Mouse (Mus musculus): ENCODE results near the gene Cstb. TPM values are rescaled to one million over a fixed set of nuclear protein-coding genes. Genes with fewer than 3 reads are reported as not detected.
A peak's percentile ranks its signal among the peaks of the same experiment; 100 is the strongest.
"Not testable (repeated sequence)": the region's sequence is repeated elsewhere in the genome, so short reads cannot be mapped to it uniquely, and the experiment has no call there.

Gene Cstb
- polyA plus RNA-seq, 1 experiment from 2014 or later, result 102 TPM

GRCm38 (mm10) chr10:78412319-78413151 lies 12.9 kb upstream of the Cstb start, which contains the start of gene Rrp1:
TSS of gene Rrp1 (minus strand) at chr10:78413043.
- H3K36me3 ChIP-seq (ENCODE audit: control insufficient read depth, insufficient read depth, low read length), result peaks cover 18% of the 10 kb centered on the region
- H3K4me1 ChIP-seq (ENCODE audit: control insufficient read depth, insufficient read depth, low read depth, low read length), result peaks cover 9% of the 10 kb centered on the region
- ATAC-seq, result peak; percentile 95
- no peaks in the 10 kb centered on the region for H3K9me3 ChIP-seq (ENCODE audit: control insufficient read depth, low read length)
- peak within 1 kb of the TSS; percentile 93 for H3K27ac ChIP-seq (ENCODE audit: low read depth, low read length)
- peak within 1 kb of the TSS; percentile 96 for H3K9ac ChIP-seq (ENCODE audit: low read depth, low read length)
- peak within 1 kb of the TSS; percentile 99 for H3K4me3 ChIP-seq (ENCODE audit: low read length)
- no peaks in the 10 kb centered on the region for H3K27me3 ChIP-seq (replicated peaks; ENCODE audit: control insufficient read depth, insufficient read depth, low read length)
- peak within 1 kb of the TSS; percentile 80 for H3K4me2 ChIP-seq (ENCODE audit: low read length)
- WGBS, result under 1% methylated on average over 70 of the region's 70 CpGs

DNA sequence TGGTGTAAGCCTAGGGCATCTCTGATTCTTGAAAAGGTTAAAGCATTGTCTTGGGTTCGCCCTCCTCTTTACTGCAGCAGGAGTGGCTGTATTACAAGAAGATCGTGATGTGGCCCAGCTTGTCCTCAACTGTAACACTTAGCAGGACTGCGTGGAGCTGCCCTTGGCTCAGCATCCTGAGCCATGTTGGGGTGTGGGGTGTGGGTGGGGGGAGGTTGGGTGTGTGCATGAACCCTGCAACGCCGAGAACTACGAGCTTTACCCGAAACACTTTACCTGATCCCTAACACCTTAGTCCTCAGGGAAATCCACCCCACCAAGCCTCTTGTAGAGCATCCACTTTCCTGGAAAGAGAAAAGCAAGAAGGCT lies 12.3 kb upstream of the Cstb start:
- no peaks in the 10 kb centered on the region for H3K27me3 ChIP-seq (replicated peaks; ENCODE audit: control insufficient read depth, insufficient read depth, low read length)
- H3K9ac ChIP-seq (ENCODE audit: low read depth, low read length), result peak overlapping the region; percentile 96
- peaks cover 14% of the 10 kb centered on the region for H3K36me3 ChIP-seq (ENCODE audit: control insufficient read depth, insufficient read depth, low read length)
- no peaks in the 10 kb centered on the region for H3K9me3 ChIP-seq (ENCODE audit: control insufficient read depth, low read length)
- ATAC-seq, result no peak; the same call in 1 of the 2 replicates
- H3K4me2 ChIP-seq (ENCODE audit: low read length), result peak overlapping the region; percentile 80
- peaks cover 9% of the 10 kb centered on the region for H3K4me1 ChIP-seq (ENCODE audit: control insufficient read depth, insufficient read depth, low read depth, low read length)
- 42% methylated on average over 7 of the region's 7 CpGs for WGBS
- H3K27ac ChIP-seq (ENCODE audit: low read depth, low read length), result peak overlapping the region; percentile 41; the same call in 1 of the 2 replicates
- peak overlapping the region; percentile 99 for H3K4me3 ChIP-seq (ENCODE audit: low read length)

- H3K4me3 ChIP-seq (ENCODE audit: low read length); H3K9ac ChIP-seq (ENCODE audit: low read depth, low read length); H3K36me3 ChIP-seq (ENCODE audit: control insufficient read depth, insufficient read depth, low read length); H3K9me3 ChIP-seq (ENCODE audit: control insufficient read depth, low read length); H3K4me1 ChIP-seq (ENCODE audit: control insufficient read depth, insufficient read depth, low read depth, low read length); H3K27ac ChIP-seq (ENCODE audit: low read depth, low read length); H3K4me2 ChIP-seq (ENCODE audit: low read length); H3K27me3 ChIP-seq (replicated peaks; ENCODE audit: control insufficient read depth, insufficient read depth, low read length); ATAC-seq: not testable (repeated sequence)
- 86% methylated on average over 3 of the region's 4 CpGs for WGBS
Observed at GRCm38 (mm10) chr10:78414936-78415335, 10.5 kb upstream of the Cstb start.

DNA sequence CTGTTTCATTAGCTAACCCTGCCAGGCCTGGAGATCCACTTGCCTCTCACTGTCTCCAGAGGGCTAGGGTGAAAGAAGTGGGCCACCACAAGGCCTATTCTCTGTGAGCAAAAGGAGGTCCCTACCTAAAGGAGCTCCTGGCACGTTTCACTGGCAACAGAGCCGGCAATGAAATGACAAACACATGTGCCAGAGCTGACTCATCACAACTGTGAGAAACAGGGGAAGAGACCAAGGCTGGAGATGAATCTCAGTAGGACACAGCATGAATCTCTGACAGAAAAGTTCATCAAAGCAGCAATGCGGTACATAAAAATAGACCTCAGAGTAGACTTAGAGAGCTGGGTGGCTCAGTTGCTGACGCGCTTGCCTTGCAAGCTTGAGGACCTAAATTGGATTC lies 7.6 kb upstream of the Cstb start:
- H3K27me3 ChIP-seq (replicated peaks; ENCODE audit: control insufficient read depth, insufficient read depth, low read length), result no peaks in the 10 kb centered on the region
- ATAC-seq, result no peak
- no peak overlapping the region for H3K4me2 ChIP-seq (ENCODE audit: low read length)
- H3K4me1 ChIP-seq (ENCODE audit: control insufficient read depth, insufficient read depth, low read depth, low read length), result no peaks in the 10 kb centered on the region
- H3K36me3 ChIP-seq (ENCODE audit: control insufficient read depth, insufficient read depth, low read length), result no peaks in the 10 kb centered on the region
- 63% methylated on average over 5 of the region's 5 CpGs for WGBS
- H3K9me3 ChIP-seq (ENCODE audit: control insufficient read depth, low read length), result no peaks in the 10 kb centered on the region
- H3K9ac ChIP-seq (ENCODE audit: low read depth, low read length), result no peak overlapping the region
- H3K4me3 ChIP-seq (ENCODE audit: low read length), result no peak overlapping the region
- H3K27ac ChIP-seq (ENCODE audit: low read depth, low read length), result no peak overlapping the region

- Histone ChIP-seq H3K4me2 (ENCODE audit: low read length) (no peak overlapping the region), H3K9ac (ENCODE audit: low read depth, low read length) (no peak overlapping the region), H3K4me3 (ENCODE audit: low read length) (no peak overlapping the region), H3K36me3 (ENCODE audit: control insufficient read depth, insufficient read depth, low read length) (no peaks in the 10 kb centered on the region), H3K27ac (ENCODE audit: low read depth, low read length) (no peak overlapping the region), H3K9me3 (ENCODE audit: control insufficient read depth, low read length) (no peaks in the 10 kb centered on the region), H3K27me3 (replicated peaks; ENCODE audit: control insufficient read depth, insufficient read depth, low read length) (no peaks in the 10 kb centered on the region), H3K4me1 (ENCODE audit: control insufficient read depth, insufficient read depth, low read depth, low read length) (no peaks in the 10 kb centered on the region)
- 93% methylated on average over 2 of the region's 2 CpGs for WGBS
- no peak for ATAC-seq
Observed at GRCm38 (mm10) chr10:78418791-78419190, 6.7 kb upstream of the Cstb start.

DNA sequence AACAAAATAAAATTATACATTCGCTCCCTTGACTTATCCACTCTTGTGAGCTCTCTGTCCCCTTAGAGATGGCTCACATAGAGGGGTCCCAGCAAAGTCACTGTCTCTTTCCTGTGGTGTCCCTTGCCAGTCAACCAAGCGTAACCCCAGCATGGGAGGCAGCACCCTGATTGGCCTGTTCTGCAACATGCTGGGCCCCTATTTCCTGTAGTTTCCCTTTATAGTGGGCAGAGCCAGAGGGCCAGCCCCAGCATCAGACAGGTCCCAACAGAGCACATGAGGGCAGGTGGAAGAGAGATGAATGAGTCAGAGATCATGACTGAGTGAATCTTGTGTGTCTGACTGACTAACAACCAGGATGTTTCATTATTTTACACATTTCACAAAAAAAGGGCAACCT lies 4.5 kb upstream of the Cstb start:
- H3K9ac ChIP-seq (ENCODE audit: low read depth, low read length), result no peak overlapping the region
- 81% methylated on average over 2 of the region's 2 CpGs for WGBS
- no peak overlapping the region for H3K4me3 ChIP-seq (ENCODE audit: low read length)
- no peaks in the 10 kb centered on the region for H3K27me3 ChIP-seq (replicated peaks; ENCODE audit: control insufficient read depth, insufficient read depth, low read length)
- ATAC-seq, result no peak
- H3K27ac ChIP-seq (ENCODE audit: low read depth, low read length), result no peak overlapping the region
- no peak overlapping the region for H3K4me2 ChIP-seq (ENCODE audit: low read length)
- no peaks in the 10 kb centered on the region for H3K36me3 ChIP-seq (ENCODE audit: control insufficient read depth, insufficient read depth, low read length)
- no peaks in the 10 kb centered on the region for H3K9me3 ChIP-seq (ENCODE audit: control insufficient read depth, low read length)
- no peaks in the 10 kb centered on the region for H3K4me1 ChIP-seq (ENCODE audit: control insufficient read depth, insufficient read depth, low read depth, low read length)

DNA sequence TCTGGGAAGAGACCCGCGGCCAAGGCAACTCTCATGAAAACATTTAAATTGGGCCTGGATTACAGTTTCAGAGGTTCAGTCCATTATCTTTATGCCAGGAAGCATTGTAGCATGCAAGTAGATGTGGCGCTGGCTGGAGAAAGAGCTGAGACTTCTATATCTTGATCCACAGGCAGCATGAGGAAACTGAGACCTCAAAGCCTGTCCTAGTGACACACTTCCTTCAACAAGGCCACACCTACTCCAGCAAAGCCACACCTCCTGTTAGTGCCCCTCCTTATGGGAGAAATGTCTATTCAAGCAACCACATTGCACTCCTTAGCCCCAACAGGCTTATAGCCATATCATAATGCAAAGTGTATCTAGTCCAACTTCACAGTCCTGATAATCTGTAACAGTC lies 2.9 kb upstream of the Cstb start:
- H3K27me3 ChIP-seq (replicated peaks; ENCODE audit: control insufficient read depth, insufficient read depth, low read length), result no peaks in the 10 kb centered on the region
- no peak for ATAC-seq
- peaks cover 4% of the 10 kb centered on the region for H3K36me3 ChIP-seq (ENCODE audit: control insufficient read depth, insufficient read depth, low read length)
- H3K9me3 ChIP-seq (ENCODE audit: control insufficient read depth, low read length), result no peaks in the 10 kb centered on the region
- H3K9ac ChIP-seq (ENCODE audit: low read depth, low read length), result no peak overlapping the region
- H3K4me3 ChIP-seq (ENCODE audit: low read length), result no peak overlapping the region
- peaks cover 5% of the 10 kb centered on the region; the same call in 1 of the 2 replicates for H3K4me1 ChIP-seq (ENCODE audit: control insufficient read depth, insufficient read depth, low read depth, low read length)
- no peak overlapping the region for H3K4me2 ChIP-seq (ENCODE audit: low read length)
- no peak overlapping the region for H3K27ac ChIP-seq (ENCODE audit: low read depth, low read length)
- WGBS, result 97% methylated on average over 3 of the region's 3 CpGs

GRCm38 (mm10) chr10:78426117-78426735 lies 757 bp downstream of the Cstb start:
- ATAC-seq, result peak; percentile 5; the same call in 1 of the 2 replicates
- no peaks in the 10 kb centered on the region for H3K27me3 ChIP-seq (replicated peaks; ENCODE audit: control insufficient read depth, insufficient read depth, low read length)
- peak overlapping the region; percentile 84 for H3K4me2 ChIP-seq (ENCODE audit: low read length)
- H3K4me1 ChIP-seq (ENCODE audit: control insufficient read depth, insufficient read depth, low read depth, low read length), result peaks cover 5% of the 10 kb centered on the region; the same call in 1 of the 2 replicates
- H3K9me3 ChIP-seq (ENCODE audit: control insufficient read depth, low read length), result no peaks in the 10 kb centered on the region
- peak overlapping the region; percentile 87 for H3K4me3 ChIP-seq (ENCODE audit: low read length)
- WGBS, result 50% methylated on average over 6 of the region's 6 CpGs
- peak overlapping the region; percentile 78 for H3K27ac ChIP-seq (ENCODE audit: low read depth, low read length)
- peak overlapping the region; percentile 96 for H3K9ac ChIP-seq (ENCODE audit: low read depth, low read length)
- H3K36me3 ChIP-seq (ENCODE audit: control insufficient read depth, insufficient read depth, low read length), result peaks cover 16% of the 10 kb centered on the region

DNA sequence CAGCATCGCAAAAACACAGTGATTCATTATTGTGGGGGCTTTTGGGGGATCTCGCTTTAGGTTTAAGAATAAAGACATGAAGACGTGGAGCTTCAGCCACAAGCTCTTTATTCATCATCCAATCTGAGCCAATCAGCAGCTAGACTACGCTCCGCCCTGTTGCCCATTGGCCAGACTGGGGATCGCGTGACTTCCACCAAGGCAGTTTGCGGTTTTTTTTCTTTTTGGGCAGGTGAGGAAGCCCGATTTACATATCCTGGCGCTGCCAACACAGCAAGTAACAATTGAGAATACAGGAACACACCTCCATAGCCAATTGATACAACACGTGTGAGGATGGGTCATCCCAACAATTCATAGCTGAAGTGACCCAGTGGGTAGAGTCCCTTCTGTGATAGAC lies 2.6 kb downstream of the Cstb start:
- ATAC-seq, result no peak
- 93% methylated on average over 11 of the region's 11 CpGs for WGBS
- H3K9ac ChIP-seq (ENCODE audit: low read depth, low read length), result no peak overlapping the region
- H3K4me1 ChIP-seq (ENCODE audit: control insufficient read depth, insufficient read depth, low read depth, low read length), result peaks cover 5% of the 10 kb centered on the region; the same call in 1 of the 2 replicates
- no peaks in the 10 kb centered on the region for H3K9me3 ChIP-seq (ENCODE audit: control insufficient read depth, low read length)
- H3K27ac ChIP-seq (ENCODE audit: low read depth, low read length), result no peak overlapping the region
- no peak overlapping the region for H3K4me3 ChIP-seq (ENCODE audit: low read length)
- H3K4me2 ChIP-seq (ENCODE audit: low read length), result no peak overlapping the region
- no peaks in the 10 kb centered on the region for H3K27me3 ChIP-seq (replicated peaks; ENCODE audit: control insufficient read depth, insufficient read depth, low read length)
- peaks cover 16% of the 10 kb centered on the region for H3K36me3 ChIP-seq (ENCODE audit: control insufficient read depth, insufficient read depth, low read length)

Measured in hindbrain, embryonic 16.5 days (tissue).